Mouse (Mus musculus): Measurements from ENCODE around the gene Aff1.

DNA sequence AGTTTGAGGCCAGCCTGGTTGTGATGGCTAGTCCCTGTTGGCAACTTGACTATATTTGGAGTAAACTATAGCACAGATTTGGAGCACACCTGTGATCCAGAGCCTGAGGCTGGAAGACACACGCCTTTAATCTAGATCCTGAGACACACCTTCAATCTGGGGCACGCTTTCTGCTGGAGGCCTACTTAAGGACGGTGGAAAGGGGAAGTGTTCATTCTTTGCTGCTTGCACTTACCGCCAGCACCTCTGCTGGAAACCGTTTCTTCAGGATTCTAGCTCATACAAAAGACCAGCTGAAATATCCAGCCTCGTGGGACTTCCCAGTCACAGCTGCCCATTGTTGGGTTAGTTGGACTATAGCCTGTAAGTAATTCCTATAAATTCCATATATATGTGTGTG is 10.4 kb downstream of the Aff1 start:
- TF ChIP-seq CTCF (IDR thresholded peaks at IDR 0.05; ENCODE audit: low read depth), result no peak
- TF ChIP-seq EP300 (IDR thresholded peaks at IDR 0.05; ENCODE audit: low read depth), result no peak
